Mouse (Mus musculus) forebrain, embryonic 14.5 days (tissue): ENCODE measurements around the gene Ylpm1. TPM values are rescaled to one million over a fixed set of nuclear protein-coding genes. Genes with fewer than 3 reads are reported as not detected.

Experiments used
- ATAC-seq: fragments of 200-750 bp; cut with Nextera tagmentation; 2 replicates; pipeline ENCODE4 v1.8.0; 2017; ENCODE audit warnings: mild to moderate bottlenecking, moderate library complexity
- DNase-seq: peaks from one replicate; pipeline ENCODE4 v3.0.0-alpha.2; 2015; ENCODE audit warnings: low spot score
- H3K27ac ChIP-seq: fragments of 300-500 bp; sonication (generic); 2 replicates; pipeline ENCODE4 v1.5.1; 2014; ENCODE audit warnings: low read depth, mild to moderate bottlenecking, control low read depth, low read length, moderate library complexity
- H3K27me3 ChIP-seq: fragments of 300-500 bp; sonication (generic); replicated peaks from 2 replicates; pipeline ENCODE4 v1.6.1; 2014; ENCODE audit warnings: low read length, control low read depth, mixed read lengths; ENCODE audit not compliant: control insufficient read depth, insufficient read depth
- H3K36me3 ChIP-seq: fragments of 300-500 bp; sonication (generic); 2 replicates; pipeline ENCODE4 v1.6.1; 2014; ENCODE audit warnings: low read length, control low read depth; ENCODE audit not compliant: control insufficient read depth, insufficient read depth
- H3K4me1 ChIP-seq: fragments of 300-500 bp; sonication (generic); 2 replicates; pipeline ENCODE4 v1.6.1; 2014; ENCODE audit warnings: antibody characterized with exemption, low read length, control low read depth; ENCODE audit not compliant: control insufficient read depth, insufficient read depth
- H3K4me2 ChIP-seq: fragments of 300-500 bp; sonication (generic); 2 replicates; pipeline ENCODE4 v1.6.1; 2014; ENCODE audit warnings: mild to moderate bottlenecking, control low read depth, low read length
- H3K4me3 ChIP-seq: fragments of 300-500 bp; sonication (generic); 2 replicates; pipeline ENCODE4 v1.5.1; 2014; ENCODE audit warnings: low read depth, low read length, control low read depth
- H3K9ac ChIP-seq: fragments of 300-500 bp; sonication (generic); 2 replicates; pipeline ENCODE4 v1.6.1; 2014; ENCODE audit warnings: mild to moderate bottlenecking, low read length, control low read depth, moderate library complexity
- H3K9me3 ChIP-seq: fragments of 300-500 bp; sonication (generic); replicated peaks from 2 replicates; pipeline ENCODE4 v1.6.1; 2016; ENCODE audit warnings: low read length, control low read depth, mixed read lengths; ENCODE audit not compliant: control insufficient read depth
- WGBS: fragments of 180-500 bp; shearing (Covaris S2); extraction: QIAGEN DNeasy Blood & Tissue Kit; methylation state at CpG from one replicate; pipeline ENCODE4 v1.1.7; 2014; 5-methylcytosine and 5-hydroxymethylcytosine counted together
- polyA plus RNA-seq: library from polyadenylated mRNA; unstranded; fragments of >200 nt; fragmentation: Nextera tagmentation; extraction: Ambion mirVana; gene quantifications from 2 replicates; pipeline ENCODE4 v1.2.1, GENCODE M21; 2014

The Ylpm1 gene
- polyA plus RNA-seq, 1 experiment from 2014 or later = 32.4 TPM

DNA sequence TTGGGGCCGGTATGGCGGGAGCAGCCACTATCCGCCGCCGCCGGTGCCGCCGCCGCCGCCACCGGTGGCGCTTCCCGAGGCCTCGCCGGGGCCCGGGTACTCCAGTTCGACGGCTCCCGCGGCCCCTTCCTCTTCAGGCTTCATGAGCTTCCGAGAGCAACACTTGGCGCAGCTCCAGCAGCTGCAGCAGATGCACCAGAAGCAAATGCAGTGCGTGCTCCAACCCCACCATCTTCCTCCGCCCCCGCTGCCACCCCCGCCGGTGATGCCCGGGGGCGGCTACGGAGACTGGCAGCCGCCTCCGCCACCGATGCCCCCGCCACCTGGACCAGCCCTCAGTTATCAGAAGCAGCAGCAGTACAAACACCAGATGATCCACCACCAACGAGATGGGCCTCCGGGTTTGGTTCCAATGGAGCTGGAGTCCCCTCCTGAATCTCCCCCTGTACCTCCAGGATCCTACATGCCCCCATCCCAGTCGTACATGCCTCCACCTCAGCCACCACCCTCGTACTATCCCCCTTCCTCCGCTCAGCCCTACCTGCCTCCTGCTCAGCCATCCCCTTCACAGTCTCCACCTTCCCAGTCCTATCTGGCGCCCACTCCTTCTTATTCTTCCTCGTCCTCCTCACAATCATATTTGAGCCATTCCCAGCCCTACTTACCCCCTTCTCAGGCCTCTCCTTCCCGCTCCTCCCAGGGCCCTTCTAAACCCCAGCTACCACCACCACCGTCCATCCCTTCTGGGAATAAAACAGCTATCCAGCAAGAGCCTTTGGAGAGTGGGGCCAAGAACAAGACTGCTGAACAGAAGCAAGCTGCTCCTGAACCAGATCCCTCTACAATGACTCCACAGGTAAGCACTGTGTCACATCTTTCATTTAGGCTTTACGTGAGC is 629 bp downstream of the Ylpm1 start:
- peak; percentile 76 for DNase-seq
- ATAC-seq = peak; percentile 68
- peak overlapping the region; percentile 59 for H3K4me2 ChIP-seq
- no peaks in the 10 kb centered on the region for H3K36me3 ChIP-seq
- peak overlapping the region; percentile 97 for H3K4me3 ChIP-seq
- H3K4me1 ChIP-seq = peaks cover 18% of the 10 kb centered on the region
- WGBS = under 1% methylated on average over 44 of the region's 44 CpGs
- no peaks in the 10 kb centered on the region for H3K9me3 ChIP-seq
- H3K9ac ChIP-seq = peak overlapping the region; percentile 99
- peak overlapping the region; percentile 91 for H3K27ac ChIP-seq
- no peaks in the 10 kb centered on the region for H3K27me3 ChIP-seq

DNA sequence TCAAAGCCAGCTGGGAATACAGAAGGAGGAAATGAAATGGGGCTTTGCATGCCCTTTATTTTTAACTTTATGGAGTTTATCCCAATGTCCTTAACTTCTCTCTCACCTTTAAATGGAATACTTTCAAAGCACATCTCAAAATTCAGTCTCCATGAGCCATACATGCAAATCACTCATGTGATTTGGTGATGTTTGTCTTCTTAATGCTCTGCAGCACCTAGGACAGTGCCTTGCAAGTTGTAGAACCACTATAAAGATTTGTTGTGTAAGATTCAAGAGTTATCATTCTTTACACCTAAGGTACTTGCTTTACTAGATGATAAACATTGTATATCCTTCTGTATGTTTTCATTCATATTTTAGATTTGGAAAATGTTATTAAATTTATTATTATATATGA is 2.9 kb downstream of the Ylpm1 start:
- H3K27ac ChIP-seq = no peak overlapping the region
- H3K4me2 ChIP-seq = peak overlapping the region; percentile 59
- DNase-seq (no peak), ATAC-seq (no peak)
- peaks cover 18% of the 10 kb centered on the region for H3K4me1 ChIP-seq
- peak overlapping the region; percentile 29; the same call in 1 of the 2 replicates for H3K9ac ChIP-seq
- no peaks in the 10 kb centered on the region for H3K36me3 ChIP-seq
- H3K27me3 ChIP-seq = no peaks in the 10 kb centered on the region
- no peaks in the 10 kb centered on the region for H3K9me3 ChIP-seq
- peak overlapping the region; percentile 97 for H3K4me3 ChIP-seq

DNA sequence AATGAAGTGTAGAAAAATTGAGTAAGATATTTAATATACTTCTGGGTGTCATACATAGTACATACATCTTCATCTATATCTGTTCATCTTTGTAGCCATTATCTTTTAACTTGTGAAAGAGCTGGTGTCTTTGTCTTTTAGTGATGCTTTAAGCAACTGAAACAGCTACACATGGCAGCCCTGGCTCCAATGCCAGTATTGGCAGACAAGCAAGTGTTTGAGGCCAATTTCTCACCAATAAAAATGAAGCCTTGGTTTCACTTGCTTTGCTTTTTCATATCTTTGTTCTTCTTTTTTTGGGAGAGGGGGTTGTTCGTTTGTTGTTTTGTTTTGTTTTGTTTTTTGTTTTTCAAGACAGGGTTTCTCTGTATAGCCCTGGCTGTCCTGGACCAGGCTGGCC is 10.1 kb downstream of the Ylpm1 start:
- H3K36me3 ChIP-seq = no peaks in the 10 kb centered on the region
- peak; percentile 27 for DNase-seq

DNA sequence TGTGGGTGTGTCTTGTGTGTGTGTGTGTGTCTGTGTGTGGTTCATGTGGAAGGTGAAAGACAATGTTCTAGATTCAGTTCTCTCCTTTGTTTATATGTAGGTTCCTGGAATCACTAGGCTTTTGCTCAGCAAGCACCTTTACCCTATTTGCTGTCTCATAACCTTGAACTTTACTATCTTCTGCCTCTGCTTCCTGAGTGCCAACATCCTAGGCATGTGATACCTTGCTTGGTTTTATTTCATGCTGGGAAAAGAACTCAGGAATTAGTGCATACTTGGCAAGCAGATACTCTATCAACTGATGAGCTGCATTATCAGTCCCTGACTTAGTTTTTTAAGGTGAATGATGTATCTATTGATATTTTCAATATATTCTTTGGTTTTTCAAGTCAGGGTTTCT is 10.9 kb downstream of the Ylpm1 start:
- no peaks in the 10 kb centered on the region for H3K9me3 ChIP-seq
- H3K36me3 ChIP-seq = no peaks in the 10 kb centered on the region
- no peak for ATAC-seq
- no peak overlapping the region for H3K4me3 ChIP-seq
- no peak for DNase-seq
- no peak overlapping the region for H3K4me2 ChIP-seq
- no peaks in the 10 kb centered on the region for H3K27me3 ChIP-seq
- no peak overlapping the region for H3K9ac ChIP-seq
- H3K4me1 ChIP-seq = no peaks in the 10 kb centered on the region
- no peak overlapping the region for H3K27ac ChIP-seq

More for the DNA sequence above, 10.1 kb downstream of the Ylpm1 start:
- Histone ChIP-seq H3K4me2 (no peak overlapping the region), H3K9me3 (no peaks in the 10 kb centered on the region), H3K9ac (no peak overlapping the region), H3K4me1 (no peaks in the 10 kb centered on the region), H3K27ac (no peak overlapping the region), H3K4me3 (no peak overlapping the region), H3K27me3 (no peaks in the 10 kb centered on the region)
- 96% methylated on average over 1 of the region's 1 CpGs for WGBS
- ATAC-seq = no peak

DNA sequence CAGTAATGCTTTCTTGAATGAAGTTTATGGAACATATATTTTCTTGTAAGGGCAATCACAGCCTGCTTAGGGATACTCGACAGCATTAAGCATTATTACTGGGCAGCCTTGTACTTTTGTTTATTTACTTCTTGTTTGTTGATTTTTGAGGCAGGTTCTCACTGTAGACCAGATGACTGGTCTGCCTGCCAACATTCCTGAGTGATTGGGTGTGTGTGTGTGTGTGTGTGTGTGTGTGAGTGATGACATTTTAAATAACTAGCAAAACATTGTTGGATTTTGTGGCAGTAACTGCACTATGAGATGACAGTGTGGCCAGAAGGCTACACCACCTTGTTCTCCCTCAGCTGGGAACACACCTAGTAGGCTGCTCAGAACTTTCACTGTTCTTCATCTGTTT is 13.7 kb downstream of the Ylpm1 start:
- no peaks in the 10 kb centered on the region for H3K27me3 ChIP-seq
- H3K4me3 ChIP-seq = no peak overlapping the region
- no peak overlapping the region for H3K9ac ChIP-seq
- WGBS = 82% methylated on average over 1 of the region's 1 CpGs
- peaks cover 23% of the 10 kb centered on the region for H3K36me3 ChIP-seq
- DNase-seq (no peak), ATAC-seq (no peak)
- no peak overlapping the region for H3K4me2 ChIP-seq
- no peaks in the 10 kb centered on the region for H3K4me1 ChIP-seq
- H3K27ac ChIP-seq = no peak overlapping the region
- no peaks in the 10 kb centered on the region for H3K9me3 ChIP-seq

DNA sequence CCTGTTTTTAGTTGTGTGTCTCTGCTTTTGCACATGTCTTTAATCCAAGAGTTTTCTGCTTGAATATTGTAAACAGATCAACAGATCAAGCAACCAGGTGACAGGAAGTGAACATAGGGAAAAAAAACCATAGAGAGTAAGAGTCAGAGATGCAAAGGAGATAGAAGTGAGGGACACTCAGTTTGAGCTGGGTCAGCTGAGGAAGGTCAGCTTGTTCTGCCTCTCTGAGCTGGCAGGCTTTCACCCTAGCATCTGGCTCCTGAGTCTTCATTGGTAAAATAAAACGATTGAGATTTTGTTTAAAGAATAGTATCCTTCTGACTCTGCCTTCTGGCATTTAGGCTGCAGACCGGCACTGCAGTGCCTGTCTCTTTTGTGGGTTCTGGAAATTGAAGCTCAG is 14.4 kb downstream of the Ylpm1 start:
- DNase-seq (no peak), ATAC-seq (no peak)
- Histone ChIP-seq H3K27ac (no peak overlapping the region), H3K4me2 (no peak overlapping the region), H3K4me3 (no peak overlapping the region), H3K9me3 (no peaks in the 10 kb centered on the region), H3K36me3 (peaks cover 30% of the 10 kb centered on the region), H3K27me3 (no peaks in the 10 kb centered on the region), H3K4me1 (no peaks in the 10 kb centered on the region), H3K9ac (no peak overlapping the region)
- 90% methylated on average over 2 of the region's 2 CpGs for WGBS

DNA sequence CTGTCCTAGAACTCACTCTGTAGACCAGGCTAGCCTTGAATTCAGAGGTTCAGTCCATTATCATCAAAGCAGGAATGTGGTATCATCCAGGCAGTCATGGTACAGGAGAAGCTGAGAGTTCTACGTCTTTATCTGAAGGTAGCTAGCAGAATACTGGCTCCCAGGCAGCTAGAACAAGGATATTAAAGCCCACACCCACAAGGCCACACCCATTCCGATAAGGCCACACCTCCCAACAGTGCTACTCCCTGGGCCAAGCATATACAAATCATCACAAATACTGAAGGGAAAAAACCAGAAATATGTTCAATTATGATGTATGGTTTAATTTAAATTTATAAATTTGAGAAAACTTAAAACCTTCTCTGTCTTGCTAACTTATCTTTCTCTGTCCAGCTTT is 16.1 kb downstream of the Ylpm1 start:
- Histone ChIP-seq H3K4me1 (no peaks in the 10 kb centered on the region), H3K9me3 (no peaks in the 10 kb centered on the region), H3K27me3 (no peaks in the 10 kb centered on the region), H3K9ac (no peak overlapping the region), H3K27ac (no peak overlapping the region), H3K4me2 (no peak overlapping the region), H3K4me3 (no peak overlapping the region), H3K36me3 (peaks cover 41% of the 10 kb centered on the region)
- ATAC-seq (no peak), DNase-seq (no peak)
- WGBS = 94% methylated on average over 2 of the region's 2 CpGs

- Histone ChIP-seq H3K4me2 (no peak overlapping the region), H3K36me3 (peaks cover 12% of the 10 kb centered on the region; the same call in 1 of the 2 replicates), H3K9me3 (no peaks in the 10 kb centered on the region), H3K4me3 (no peak overlapping the region), H3K27me3 (no peaks in the 10 kb centered on the region), H3K4me1 (no peaks in the 10 kb centered on the region), H3K9ac (no peak overlapping the region), H3K27ac (no peak overlapping the region)
- ATAC-seq (no peak), DNase-seq (no peak)
- WGBS = 91% methylated on average over 1 of the region's 1 CpGs
These were observed 25.9 kb downstream of the Ylpm1 start for GRCm38 (mm10) chr12:85022071-85022470.

DNA sequence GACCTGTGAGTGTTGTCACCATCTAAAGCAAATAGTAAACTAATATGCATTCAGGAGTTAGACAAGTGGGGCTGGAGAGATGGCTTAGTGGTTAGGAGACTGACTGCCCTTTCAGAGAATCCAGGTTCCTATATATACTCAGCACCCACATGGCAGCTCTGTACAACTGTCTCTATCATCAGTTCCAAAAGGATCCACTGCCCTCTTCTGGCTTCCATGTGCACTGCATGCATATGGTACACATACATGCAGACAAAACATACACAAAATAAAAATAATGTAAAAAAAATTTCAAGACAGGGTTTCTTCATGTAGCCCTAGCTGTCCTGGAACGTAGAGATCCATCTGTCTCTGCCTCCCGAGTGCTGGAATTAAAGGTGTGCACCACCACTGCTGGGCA is 36.6 kb downstream of the Ylpm1 start:
- ATAC-seq = no peak
- Histone ChIP-seq H3K27ac (no peak overlapping the region), H3K9me3 (no peaks in the 10 kb centered on the region), H3K27me3 (no peaks in the 10 kb centered on the region), H3K4me2 (no peak overlapping the region), H3K9ac (no peak overlapping the region), H3K4me3 (no peak overlapping the region), H3K36me3 (peaks cover 47% of the 10 kb centered on the region), H3K4me1 (no peaks in the 10 kb centered on the region)
- WGBS = 94% methylated on average over 2 of the region's 2 CpGs
- peak; percentile 33 for DNase-seq
